Mouse (Mus musculus) small intestine, adult 2 months (tissue): ENCODE measurements at regions not wholly inside any gene's neighbourhood (a gene's known extent, or its start where the extent isn't known, plus 50 kb on each side); places are given as distances from the start of the nearest gene placed in this dataset.

ENCODE experiments used
- CTCF ChIP-seq: fragments of 200-500 bp; IDR thresholded peaks from 2 replicates; pipeline ENCODE4 v1.5.1; 2012; ENCODE audit warnings: low read depth, mild to moderate bottlenecking, control low read depth, inconsistent platforms, low read length, moderate library complexity, mixed read lengths; ENCODE audit not compliant: insufficient replicate concordance, insufficient read length; ENCODE audit errors: extremely low read depth
- POLR2A ChIP-seq: fragments of 200-500 bp; IDR thresholded peaks from 2 replicates; pipeline ENCODE4 v1.6.1; 2012; ENCODE audit warnings: low read depth, mild to moderate bottlenecking, control low read depth, inconsistent platforms, low read length, moderate library complexity

GRCm38 (mm10) chr2:48318384-48319030 lies 495.4 kb upstream of the Acvr2a start:
- no peak for TF ChIP-seq CTCF
- TF ChIP-seq POLR2A, result no peak
